Mouse (Mus musculus) thymus, adult 2 months (tissue): ENCODE data around the gene Lat. TPM values are rescaled to one million over a fixed set of nuclear protein-coding genes. Genes with fewer than 3 reads are reported as not detected.

Source experiments
- DNase-seq: peaks from one replicate; pipeline ENCODE4 v3.0.0; 2021
- H3K27ac ChIP-seq: fragments of 200-500 bp; 2 replicates; pipeline ENCODE4 v1.5.1; 2012; ENCODE audit warnings: low read length, control low read depth; ENCODE audit not compliant: control insufficient read depth, insufficient read depth
- H3K27me3 ChIP-seq: fragments of 200-500 bp; 2 replicates; pipeline ENCODE4 v1.6.1; 2012; ENCODE audit warnings: mild to moderate bottlenecking, low read length, moderate library complexity, mixed read lengths; ENCODE audit not compliant: control insufficient read depth, insufficient read depth
- H3K36me3 ChIP-seq: fragments of 200-500 bp; 2 replicates; pipeline ENCODE4 v1.6.1; 2012; ENCODE audit warnings: mild to moderate bottlenecking, low read length, moderate library complexity; ENCODE audit not compliant: control insufficient read depth, insufficient read depth
- H3K4me1 ChIP-seq: fragments of 200-500 bp; replicated peaks from 2 replicates; pipeline ENCODE4 v1.6.1; 2012; ENCODE audit warnings: low read length; ENCODE audit not compliant: control insufficient read depth, insufficient read depth
- H3K4me3 ChIP-seq: fragments of 200-500 bp; 2 replicates; pipeline ENCODE4 v1.5.1; 2012; ENCODE audit warnings: mild to moderate bottlenecking, low read length, control low read depth, moderate library complexity; ENCODE audit not compliant: control insufficient read depth, insufficient read depth
- CTCF ChIP-seq: fragments of 200-500 bp; IDR thresholded peaks from 2 replicates; pipeline ENCODE4 v1.5.1; 2012; ENCODE audit warnings: mild to moderate bottlenecking, control low read depth, low read length, moderate library complexity, borderline replicate concordance; ENCODE audit not compliant: control insufficient read depth, poor library complexity, insufficient read depth; ENCODE audit errors: extremely low read depth
- POLR2A ChIP-seq: fragments of 200-500 bp; IDR thresholded peaks from 2 replicates; pipeline ENCODE4 v1.6.1; 2012; ENCODE audit warnings: mild to moderate bottlenecking, low read length, control low read depth, moderate library complexity; ENCODE audit not compliant: control insufficient read depth, poor library complexity, insufficient read depth; ENCODE audit errors: extremely low read depth
- WGBS: fragments of 180-500 bp; shearing (Covaris S2); methylation state at CpG from one replicate; pipeline ENCODE4 v1.1.7; 2018; 5-methylcytosine and 5-hydroxymethylcytosine counted together
- polyA plus RNA-seq: library from polyadenylated mRNA; depleted of rRNA; stranded (reverse); fragments of >200 nt; gene quantifications from 2 replicates; pipeline ENCODE4 v1.2.3, GENCODE M21; 2012

Lat gene
- polyA plus RNA-seq, 1 experiment = 2,604 TPM

DNA sequence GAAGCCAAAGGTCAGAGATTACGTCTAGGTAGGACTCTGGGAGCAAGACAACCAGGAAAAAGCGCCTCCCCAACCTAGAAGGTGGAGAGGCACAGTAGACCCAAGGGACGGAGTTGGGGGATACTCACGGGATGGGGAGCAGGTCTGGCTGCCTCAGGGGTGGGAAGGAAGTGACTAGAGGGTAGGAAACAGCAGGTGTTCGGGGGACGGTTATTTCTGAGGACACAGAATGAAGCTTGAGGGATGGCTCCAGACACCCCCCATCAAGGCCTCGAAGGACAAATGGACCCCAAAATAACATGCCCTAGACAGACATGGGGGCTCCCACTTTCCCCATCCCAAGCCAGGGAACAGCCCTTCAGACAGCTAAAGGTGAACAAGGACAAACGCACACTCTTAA is 1.0 kb downstream of the Lat start:
- peak; percentile 55 for DNase-seq
- WGBS = 9% methylated on average over 8 of the region's 8 CpGs

DNA sequence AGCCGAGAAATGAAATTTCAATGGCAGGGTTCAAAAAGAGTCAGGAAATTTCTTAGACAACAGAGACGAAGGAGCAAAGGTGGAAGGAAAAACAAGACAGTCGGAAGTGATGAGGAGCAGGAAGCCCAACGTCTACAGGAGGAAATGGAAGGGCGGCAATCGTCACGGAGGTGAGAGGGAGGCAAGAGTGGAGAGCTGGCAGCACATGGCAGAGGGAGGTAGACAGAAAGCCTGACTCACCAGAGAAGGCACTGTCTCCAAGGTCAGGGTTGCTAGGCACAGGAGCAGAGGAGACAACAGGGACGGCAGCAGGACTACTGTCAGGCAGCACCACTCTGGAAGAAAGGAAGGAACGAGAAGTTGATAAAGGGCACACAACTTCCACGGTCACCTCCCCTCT is 1.7 kb downstream of the Lat start:
- WGBS = 21% methylated on average over 10 of the region's 10 CpGs
- Histone ChIP-seq H3K27me3 (no peaks in the 10 kb centered on the region), H3K27ac (peak overlapping the region; percentile 88), H3K4me3 (peak overlapping the region; percentile 93), H3K36me3 (peaks cover 50% of the 10 kb centered on the region), H3K4me1 (peaks cover 42% of the 10 kb centered on the region)
- TF ChIP-seq CTCF (no peak), POLR2A (no peak)
- peak; percentile 53 for DNase-seq

More for the DNA sequence above, 1.0 kb downstream of the Lat start:
- TF ChIP-seq POLR2A (no peak), CTCF (no peak)
- Histone ChIP-seq H3K27ac (peak overlapping the region; percentile 88), H3K4me3 (peak overlapping the region; percentile 93), H3K36me3 (peaks cover 42% of the 10 kb centered on the region), H3K27me3 (no peaks in the 10 kb centered on the region), H3K4me1 (peaks cover 36% of the 10 kb centered on the region)

DNA sequence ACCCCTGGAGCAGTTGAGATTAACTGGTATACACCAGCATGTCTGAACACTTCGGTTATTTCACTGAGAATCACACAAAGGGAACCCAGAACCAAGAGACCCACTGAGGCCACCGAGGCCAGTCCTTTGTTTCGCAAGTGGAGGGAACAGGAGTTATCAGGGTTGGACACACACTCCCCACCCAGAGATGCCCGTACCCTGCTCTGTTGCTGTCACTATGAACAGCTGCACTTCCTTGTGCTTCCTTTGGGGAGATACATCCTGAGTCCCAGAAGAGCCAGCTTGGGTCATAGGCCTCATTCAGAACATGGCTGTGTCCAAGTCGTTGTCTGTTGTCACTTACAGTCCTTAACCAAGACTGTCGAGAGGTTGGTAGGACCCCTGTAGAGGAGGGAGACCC is 6.3 kb downstream of the Lat start:
- Histone ChIP-seq H3K27me3 (no peaks in the 10 kb centered on the region), H3K4me3 (no peak overlapping the region), H3K4me1 (peaks cover 52% of the 10 kb centered on the region), H3K27ac (no peak overlapping the region), H3K36me3 (peaks cover 46% of the 10 kb centered on the region)
- no peak for TF ChIP-seq POLR2A
- TF ChIP-seq CTCF = no peak
- no peak for DNase-seq
- WGBS = 93% methylated on average over 6 of the region's 6 CpGs

DNA sequence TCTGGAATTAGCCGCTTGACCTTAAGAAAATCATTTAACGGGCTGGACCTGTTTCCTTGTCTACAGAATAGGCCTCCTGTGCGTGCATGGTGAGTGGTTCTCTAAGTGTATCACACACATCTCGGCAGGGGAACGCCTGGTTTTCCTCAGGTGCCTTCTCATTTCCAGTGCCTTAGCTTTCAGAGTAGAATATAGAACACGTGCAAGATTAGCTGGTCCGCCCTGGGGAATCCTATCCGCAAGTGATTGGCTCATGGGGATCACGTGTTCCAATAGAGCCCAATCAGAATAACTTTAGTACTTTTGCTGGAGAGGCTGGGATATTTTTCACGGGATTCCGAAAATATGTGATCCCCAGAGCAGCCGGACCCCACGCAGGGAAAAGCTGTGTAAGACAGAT is 10.3 kb downstream of the Lat start:
- WGBS = 90% methylated on average over 13 of the region's 13 CpGs
- H3K27ac ChIP-seq = no peak overlapping the region; the same call in 1 of the 2 replicates
- peaks cover 18% of the 10 kb centered on the region for H3K36me3 ChIP-seq
- H3K4me1 ChIP-seq = peaks cover 65% of the 10 kb centered on the region
- DNase-seq = no peak
- TF ChIP-seq POLR2A (no peak), CTCF (no peak)
- no peaks in the 10 kb centered on the region for H3K27me3 ChIP-seq
- no peak overlapping the region for H3K4me3 ChIP-seq

DNA sequence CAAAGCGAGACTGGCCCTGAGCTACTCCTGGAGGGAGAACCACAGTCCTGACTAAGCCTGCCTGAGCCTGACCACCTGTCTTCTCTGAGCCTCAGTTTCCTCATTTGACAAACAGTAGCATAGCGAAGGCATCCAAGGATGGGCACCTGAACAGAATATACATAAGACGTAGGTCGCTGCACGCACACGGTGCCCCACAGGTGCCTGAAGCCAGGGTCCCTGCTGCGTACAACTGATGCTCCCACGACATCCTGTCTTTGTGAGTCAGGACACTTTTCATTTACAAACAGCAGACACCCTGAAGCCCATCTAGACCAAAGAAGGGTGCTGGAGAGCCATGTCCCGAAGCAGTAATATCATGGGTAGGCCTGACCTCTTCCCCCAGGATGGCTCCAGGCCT is 11.0 kb downstream of the Lat start:
- DNase-seq = no peak
- Histone ChIP-seq H3K36me3 (peaks cover 12% of the 10 kb centered on the region), H3K27ac (peak overlapping the region; percentile 66), H3K4me1 (peaks cover 66% of the 10 kb centered on the region), H3K27me3 (no peaks in the 10 kb centered on the region), H3K4me3 (no peak overlapping the region)
- 36% methylated on average over 9 of the region's 9 CpGs for WGBS
- no peak for TF ChIP-seq CTCF
- no peak for TF ChIP-seq POLR2A

DNA sequence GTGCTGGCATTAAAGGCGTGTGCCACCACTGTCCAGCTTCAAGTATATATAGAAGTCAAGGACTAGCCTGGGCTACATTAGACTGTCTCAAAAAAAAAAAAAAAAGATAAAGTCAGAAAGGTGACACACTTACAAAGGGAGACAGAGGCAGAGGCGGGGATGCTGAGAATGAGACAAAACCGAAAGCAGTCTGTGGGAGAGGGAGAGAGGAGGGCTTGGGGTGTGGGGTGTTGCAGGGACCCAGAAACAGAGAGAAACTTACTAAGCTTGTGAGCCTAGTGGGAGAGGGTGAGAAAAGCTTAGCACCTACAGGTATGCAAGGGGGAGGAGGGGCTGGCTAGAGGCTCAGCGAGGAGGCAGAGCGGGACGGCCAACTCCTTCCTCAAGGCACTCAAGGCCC is 11.5 kb downstream of the Lat start:
- no peaks in the 10 kb centered on the region for H3K27me3 ChIP-seq
- H3K4me3 ChIP-seq = no peak overlapping the region
- no peak for DNase-seq
- peaks cover 68% of the 10 kb centered on the region for H3K4me1 ChIP-seq
- 58% methylated on average over 6 of the region's 6 CpGs for WGBS
- TF ChIP-seq CTCF (no peak), POLR2A (no peak)
- H3K27ac ChIP-seq = peak overlapping the region; percentile 66
- peaks cover 6% of the 10 kb centered on the region for H3K36me3 ChIP-seq
